Mouse (Mus musculus) stomach, embryonic 15.5 days (tissue): Measurements from ENCODE around the gene Fam171a2. TPM values are rescaled to one million over a fixed set of nuclear protein-coding genes. Genes with fewer than 3 reads are reported as not detected.
A peak's percentile ranks its signal among the peaks of the same experiment; 100 is the strongest.

Experiments
- ATAC-seq: fragments of 200-750 bp; cut with Nextera tagmentation; 2 replicates; pipeline ENCODE4 v1.8.0; 2017; ENCODE audit warnings: low read depth, moderate number of reproducible peaks, moderate TSS enrichment; ENCODE audit not compliant: insufficient read depth, low FRiP score
- H3K27ac ChIP-seq: fragments of 300-500 bp; sonication (generic); 2 replicates; pipeline ENCODE4 v1.5.1; 2015; ENCODE audit warnings: mild to moderate bottlenecking, inconsistent platforms
- H3K27me3 ChIP-seq: fragments of 300-500 bp; sonication (generic); replicated peaks from 2 replicates; pipeline ENCODE4 v1.6.1; 2015; ENCODE audit warnings: inconsistent platforms
- H3K36me3 ChIP-seq: fragments of 300-500 bp; sonication (generic); 2 replicates; pipeline ENCODE4 v1.6.1; 2015; ENCODE audit warnings: inconsistent platforms
- H3K4me1 ChIP-seq: fragments of 300-500 bp; sonication (generic); 2 replicates; pipeline ENCODE4 v1.6.1; 2015; ENCODE audit warnings: inconsistent platforms
- H3K4me2 ChIP-seq: fragments of 300-500 bp; sonication (generic); 2 replicates; pipeline ENCODE4 v1.6.1; 2015; ENCODE audit warnings: mild to moderate bottlenecking, inconsistent platforms
- H3K4me3 ChIP-seq: fragments of 300-500 bp; sonication (generic); replicated peaks from 2 replicates; pipeline ENCODE4 v1.5.1; 2015; ENCODE audit warnings: inconsistent platforms
- H3K9ac ChIP-seq: fragments of 300-500 bp; sonication (generic); 2 replicates; pipeline ENCODE4 v1.6.1; 2015; ENCODE audit warnings: inconsistent platforms
- H3K9me3 ChIP-seq: fragments of 300-500 bp; sonication (generic); 2 replicates; pipeline ENCODE4 v1.6.1; 2016; ENCODE audit warnings: inconsistent platforms
- WGBS: fragments of 180-500 bp; shearing (Covaris S2); methylation state at CpG from one replicate; pipeline ENCODE4 v1.1.7; 2015; 5-methylcytosine and 5-hydroxymethylcytosine counted together
- polyA plus RNA-seq: library from polyadenylated mRNA; unstranded; fragments of >200 nt; fragmentation: Nextera tagmentation; extraction: Ambion mirVana; gene quantifications from 2 replicates; pipeline ENCODE4 v1.2.1, GENCODE M21; 2015

Fam171a2 gene
- polyA plus RNA-seq, 1 experiment from 2014 or later: 5.5 TPM

DNA sequence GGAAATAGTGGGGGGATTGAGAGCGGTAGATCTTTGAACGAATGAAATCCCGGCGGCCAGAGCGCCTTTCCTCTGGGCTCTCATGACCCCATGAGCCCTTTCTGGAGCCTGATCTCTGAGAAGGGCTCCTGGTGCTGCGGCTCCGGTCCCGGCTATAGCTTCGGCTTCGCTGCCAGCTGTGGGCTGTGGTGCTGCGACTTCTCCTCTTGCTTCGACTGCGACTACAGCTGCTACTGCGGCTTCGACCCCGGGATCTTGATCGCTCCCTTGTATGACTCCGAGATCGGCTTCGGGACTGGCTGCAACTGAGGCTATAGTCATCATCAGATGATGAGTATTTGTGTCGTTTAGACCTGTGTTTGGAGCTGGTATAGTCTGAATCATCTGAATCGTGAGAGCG is 32.1 kb upstream of the Fam171a2 start:
- Histone ChIP-seq H3K9ac (no peak overlapping the region), H3K27me3 (no peaks in the 10 kb centered on the region), H3K36me3 (peaks cover 40% of the 10 kb centered on the region), H3K4me1 (no peaks in the 10 kb centered on the region), H3K4me2 (no peak overlapping the region), H3K9me3 (no peaks in the 10 kb centered on the region), H3K27ac (no peak overlapping the region), H3K4me3 (no peak overlapping the region)
- no peak for ATAC-seq
- 95% methylated on average over 23 of the region's 23 CpGs for WGBS

DNA sequence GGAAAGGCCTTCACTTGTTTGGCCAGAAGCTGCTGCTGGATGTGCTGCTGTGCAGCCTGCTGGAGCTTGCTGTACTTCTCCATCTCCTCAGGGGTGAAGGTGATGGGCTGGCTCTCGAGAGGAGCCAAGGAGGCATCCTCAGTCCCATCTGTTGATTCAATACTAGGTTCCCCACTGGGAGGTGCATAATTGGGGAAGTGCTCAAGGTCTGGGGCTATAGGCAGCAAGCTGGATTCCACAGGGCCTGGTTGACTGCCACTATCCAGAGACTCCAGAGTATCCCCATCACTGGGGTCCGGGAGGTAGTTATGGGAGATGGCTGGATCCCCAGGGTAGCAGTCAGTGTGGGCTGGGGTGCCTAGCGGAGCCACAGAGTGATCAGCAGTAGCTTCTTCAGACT is 31.2 kb upstream of the Fam171a2 start:
- ATAC-seq: no peak
- Histone ChIP-seq H3K4me2 (no peak overlapping the region), H3K4me3 (no peak overlapping the region), H3K36me3 (peaks cover 39% of the 10 kb centered on the region), H3K4me1 (no peaks in the 10 kb centered on the region), H3K9me3 (no peaks in the 10 kb centered on the region), H3K27me3 (no peaks in the 10 kb centered on the region), H3K27ac (no peak overlapping the region), H3K9ac (no peak overlapping the region)
- 88% methylated on average over 3 of the region's 3 CpGs for WGBS

DNA sequence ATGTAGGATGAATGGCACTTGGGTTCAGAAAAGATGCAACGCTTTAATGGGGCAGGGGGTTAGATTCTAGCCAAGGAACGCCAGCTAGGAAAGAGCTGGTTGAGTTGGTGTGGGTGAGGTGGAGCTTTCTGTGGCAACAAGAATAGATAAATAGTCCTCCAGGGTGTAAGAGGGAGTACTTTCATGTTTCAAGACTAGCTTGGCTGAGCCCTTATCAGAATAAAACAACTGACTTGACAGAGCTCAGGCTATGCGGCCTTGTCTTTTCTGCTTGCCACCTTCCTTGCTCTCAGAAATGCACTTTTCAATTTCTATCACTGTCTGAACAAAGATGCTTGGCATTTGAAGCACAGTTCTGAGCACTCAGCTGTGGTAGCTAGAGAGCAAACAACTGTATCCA is 27.5 kb upstream of the Fam171a2 start:
- WGBS: 86% methylated on average over 3 of the region's 3 CpGs

GRCm38 (mm10) chr11:102469648-102470357 is 22.3 kb upstream of the Fam171a2 start, which contains the start of gene Itga2b:
TSS of gene Itga2b (minus strand) at chr11:102470122.
- Histone ChIP-seq H3K27me3 (no peaks in the 10 kb centered on the region), H3K4me3 (no peak within 1 kb of the TSS), H3K27ac (no peak within 1 kb of the TSS), H3K4me2 (no peak within 1 kb of the TSS), H3K4me1 (peaks cover 17% of the 10 kb centered on the region), H3K9ac (no peak within 1 kb of the TSS), H3K9me3 (no peaks in the 10 kb centered on the region), H3K36me3 (no peaks in the 10 kb centered on the region)
- ATAC-seq: no peak
- 60% methylated on average over 11 of the region's 11 CpGs for WGBS

More for the DNA sequence above, 27.5 kb upstream of the Fam171a2 start:
- Histone ChIP-seq H3K27ac (no peak overlapping the region), H3K9ac (no peak overlapping the region), H3K4me3 (no peak overlapping the region), H3K4me1 (no peaks in the 10 kb centered on the region), H3K27me3 (no peaks in the 10 kb centered on the region), H3K9me3 (no peaks in the 10 kb centered on the region), H3K36me3 (peaks cover 18% of the 10 kb centered on the region), H3K4me2 (no peak overlapping the region)
- ATAC-seq: no peak

DNA sequence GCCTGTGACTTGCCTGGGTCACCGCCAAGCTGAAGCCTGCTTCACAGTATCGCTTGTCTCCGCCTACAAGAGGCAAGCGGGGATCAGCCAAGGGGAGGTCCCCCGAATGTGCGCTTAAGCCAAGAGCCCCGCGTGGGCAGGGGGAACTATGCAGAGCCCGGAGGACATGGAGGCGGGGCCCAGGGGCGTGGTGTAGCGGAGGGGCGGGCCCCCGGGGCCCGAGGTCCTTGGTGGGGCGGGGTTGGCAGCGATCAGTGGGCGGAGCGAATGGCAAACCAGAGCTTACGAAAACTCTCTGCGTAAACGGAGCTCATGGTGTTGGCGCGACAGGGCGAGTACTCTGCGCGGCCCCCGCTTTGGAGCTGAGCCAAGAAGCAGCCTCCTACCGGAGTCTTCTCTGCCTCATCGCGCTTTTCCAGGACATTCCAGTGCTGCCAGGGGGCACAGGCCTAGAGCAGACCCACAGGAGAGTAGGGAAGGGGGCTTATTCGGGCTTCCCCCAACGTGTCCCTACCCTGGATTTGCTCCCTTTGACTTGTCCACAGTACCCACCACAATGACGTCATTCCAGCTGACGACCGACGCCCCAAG is 19.7 kb upstream of the Fam171a2 start:
- peaks cover 17% of the 10 kb centered on the region for H3K4me1 ChIP-seq
- no peaks in the 10 kb centered on the region for H3K27me3 ChIP-seq
- H3K27ac ChIP-seq: peak overlapping the region; percentile 80
- H3K36me3 ChIP-seq: no peaks in the 10 kb centered on the region
- ATAC-seq: peak; percentile 93
- under 1% methylated on average over 37 of the region's 37 CpGs for WGBS
- peak overlapping the region; percentile 42 for H3K4me3 ChIP-seq
- peak overlapping the region; percentile 89 for H3K4me2 ChIP-seq
- H3K9me3 ChIP-seq: no peaks in the 10 kb centered on the region
- H3K9ac ChIP-seq: peak overlapping the region; percentile 40; the same call in 1 of the 2 replicates

- WGBS: 24% methylated on average over 26 of the region's 26 CpGs
- Histone ChIP-seq H3K27me3 (no peaks in the 10 kb centered on the region), H3K4me2 (peak overlapping the region; percentile 17), H3K36me3 (no peaks in the 10 kb centered on the region), H3K27ac (peak overlapping the region; percentile 28; the same call in 1 of the 2 replicates), H3K4me1 (peaks cover 17% of the 10 kb centered on the region), H3K9ac (no peak overlapping the region), H3K4me3 (no peak overlapping the region), H3K9me3 (no peaks in the 10 kb centered on the region)
- ATAC-seq: no peak; the same call in 1 of the 2 replicates
Measured at GRCm38 (mm10) chr11:102465713-102466436, 18.4 kb upstream of the Fam171a2 start.

DNA sequence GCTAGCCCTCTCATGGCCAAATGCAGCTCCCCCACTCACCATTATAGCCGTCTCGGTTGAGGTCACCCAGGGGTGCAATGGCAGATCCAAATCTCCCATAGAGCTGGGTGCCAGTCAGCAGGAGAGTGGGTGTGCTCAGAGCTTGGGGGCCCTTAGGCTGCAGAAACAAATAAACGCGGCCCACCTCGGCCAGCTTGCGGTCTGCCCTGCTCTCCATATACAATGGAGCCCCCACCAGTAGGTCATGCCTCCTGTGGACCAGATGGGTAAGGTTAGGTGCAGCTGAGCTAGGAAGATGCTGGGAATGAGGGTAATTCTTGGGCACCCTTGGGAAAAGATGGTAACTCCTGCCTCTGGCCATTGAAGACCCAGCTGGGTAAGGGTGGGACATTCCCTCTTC is 17.4 kb upstream of the Fam171a2 start:
- Histone ChIP-seq H3K4me2 (no peak overlapping the region), H3K36me3 (no peaks in the 10 kb centered on the region), H3K9me3 (no peaks in the 10 kb centered on the region), H3K4me3 (no peak overlapping the region), H3K27ac (no peak overlapping the region), H3K4me1 (peaks cover 17% of the 10 kb centered on the region), H3K9ac (no peak overlapping the region), H3K27me3 (no peaks in the 10 kb centered on the region)
- no peak for ATAC-seq
- WGBS: 92% methylated on average over 6 of the region's 6 CpGs

- Histone ChIP-seq H3K9ac (no peak overlapping the region), H3K4me2 (no peak overlapping the region), H3K27ac (no peak overlapping the region), H3K9me3 (no peaks in the 10 kb centered on the region), H3K36me3 (no peaks in the 10 kb centered on the region), H3K4me1 (peaks cover 13% of the 10 kb centered on the region), H3K27me3 (no peaks in the 10 kb centered on the region), H3K4me3 (no peak overlapping the region)
- no peak for ATAC-seq
- 78% methylated on average over 3 of the region's 3 CpGs for WGBS
Measured at GRCm38 (mm10) chr11:102461764-102462163, 14.3 kb upstream of the Fam171a2 start.

DNA sequence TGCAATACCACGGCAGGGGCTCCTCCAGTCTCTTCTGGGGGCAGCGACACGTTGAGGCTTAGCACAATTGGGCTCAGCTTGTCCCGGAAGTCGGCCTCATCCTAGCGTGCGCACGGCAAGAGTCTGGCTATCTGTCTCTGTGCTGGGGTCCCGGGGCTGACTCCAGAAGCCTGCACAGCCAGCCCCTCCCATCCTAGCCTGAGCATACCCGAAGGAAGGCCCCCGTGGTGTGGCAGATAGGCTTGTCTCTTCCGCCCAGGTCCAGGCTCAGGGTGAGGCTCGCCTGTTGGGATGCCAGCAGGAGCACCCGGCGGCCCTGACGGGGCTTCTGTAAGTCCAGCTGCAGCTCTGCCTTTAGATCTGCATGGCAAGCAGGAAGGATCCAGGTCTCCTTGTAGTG is 13.1 kb upstream of the Fam171a2 start:
- Histone ChIP-seq H3K4me3 (no peak overlapping the region), H3K9me3 (no peaks in the 10 kb centered on the region), H3K4me2 (no peak overlapping the region), H3K27me3 (no peaks in the 10 kb centered on the region), H3K4me1 (peaks cover 11% of the 10 kb centered on the region), H3K36me3 (no peaks in the 10 kb centered on the region), H3K9ac (no peak overlapping the region), H3K27ac (no peak overlapping the region)
- no peak for ATAC-seq
- WGBS: 57% methylated on average over 16 of the region's 16 CpGs

DNA sequence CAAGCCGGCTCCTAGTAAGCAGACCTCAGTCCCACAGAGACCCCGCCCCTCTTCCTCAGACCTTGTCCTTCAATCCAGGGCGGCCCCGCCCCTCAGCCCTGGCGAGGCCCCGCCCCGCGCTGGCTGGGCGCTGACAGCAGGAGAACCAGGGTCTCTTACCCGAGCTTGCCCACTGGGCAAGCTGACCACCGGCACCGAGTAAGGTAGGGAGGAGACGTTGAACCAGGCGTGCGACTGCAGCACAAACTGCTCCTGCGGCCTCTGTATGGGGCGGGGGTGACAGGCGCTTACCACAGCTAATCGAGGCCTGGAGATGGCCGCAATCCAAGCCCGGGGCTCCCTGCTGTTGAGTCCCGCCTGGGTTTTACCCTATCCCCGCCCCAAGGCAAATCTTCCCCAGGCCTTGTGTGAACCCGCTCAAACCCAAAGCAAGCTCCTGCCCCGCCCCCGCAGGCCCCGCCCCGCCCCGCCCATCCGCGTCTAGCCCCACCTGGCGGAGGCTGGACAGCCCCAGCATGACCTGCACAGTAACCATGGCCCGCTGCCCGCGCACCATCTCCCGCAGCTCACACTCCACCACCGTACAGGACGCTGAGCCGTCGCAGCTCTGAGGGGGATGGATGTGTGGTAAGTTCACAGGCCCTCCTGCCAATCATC is 8.4 kb upstream of the Fam171a2 start:
- ATAC-seq: peak; percentile 90
- Histone ChIP-seq H3K4me2 (peak overlapping the region; percentile 93), H3K9ac (peak overlapping the region; percentile 34; the same call in 1 of the 2 replicates), H3K27ac (peak overlapping the region; percentile 77), H3K9me3 (no peaks in the 10 kb centered on the region), H3K4me1 (peaks cover 18% of the 10 kb centered on the region), H3K36me3 (no peaks in the 10 kb centered on the region), H3K4me3 (peak overlapping the region; percentile 57), H3K27me3 (0 out of 2 replicates have a peak, but pooled peaks cover 6% of the 10 kb centered on the region)
- WGBS: 1% methylated on average over 39 of the region's 40 CpGs

GRCm38 (mm10) chr11:102453131-102453530 is 5.6 kb upstream of the Fam171a2 start:
- H3K9me3 ChIP-seq: no peaks in the 10 kb centered on the region
- H3K27ac ChIP-seq: no peak overlapping the region
- WGBS: 30% methylated on average over 10 of the region's 10 CpGs

More at GRCm38 (mm10) chr11:102453131-102453530, 5.6 kb upstream of the Fam171a2 start:
- no peaks in the 10 kb centered on the region for H3K36me3 ChIP-seq
- no peak overlapping the region for H3K4me2 ChIP-seq
- H3K4me1 ChIP-seq: peaks cover 30% of the 10 kb centered on the region
- no peak for ATAC-seq
- H3K4me3 ChIP-seq: no peak overlapping the region
- 0 out of 2 replicates have a peak, but pooled peaks cover 6% of the 10 kb centered on the region for H3K27me3 ChIP-seq
- no peak overlapping the region for H3K9ac ChIP-seq
